Comparison of ENCODE assay signal across 25 mouse cellular contexts in genomic region chr19:55736016-55736415, GRCm38 (mm10). TPM values are rescaled to one million over a fixed set of nuclear protein-coding genes. Genes with fewer than 3 reads are reported as not detected.
DNase-seq lines count a peak whose midpoint lies in the region; ATAC-seq and TF ChIP-seq lines count a peak whose summit lies in the region.
"Had no signal": no experiment of that assay in that cellular context is flagged by ENCODE, and none has a peak within 500 bp of the region (broad histone marks: within the 10 kb centered on the region; RNA-seq: fewer than 3 reads in every experiment).

No protein-coding gene starts in this region.

- no peaks in the 10 kb centered on the region for H3K9me3 ChIP-seq in lung, postnatal 0 days (ENCODE audit: low read length)
- no peaks in the 10 kb centered on the region for H3K9me3 ChIP-seq in ES-Bruce4 (replicated peaks; ENCODE audit: control insufficient read depth, insufficient read depth, low read length, poor library complexity, severe bottlenecking)
- H3K9me3 ChIP-seq: embryonic facial prominence, embryonic 13.5 days; embryonic facial prominence, embryonic 15.5 days; forebrain, embryonic 10.5 days; forebrain, embryonic 12.5 days had no signal

- H3K4me3 ChIP-seq in lung, postnatal 0 days (ENCODE audit: low read depth, low read length), result no peak overlapping the region
- no peak overlapping the region for H3K4me3 ChIP-seq in ES-Bruce4 (ENCODE audit: low read depth, low read length)
- H3K4me3 ChIP-seq: embryonic facial prominence, embryonic 13.5 days; embryonic facial prominence, embryonic 15.5 days; erythroblast, embryonic 14.5 days; forebrain, embryonic 10.5 days; forebrain, embryonic 12.5 days had no signal

- TF ChIP-seq EP300 in lung, postnatal 0 days (IDR thresholded peaks at IDR 0.05), result no peak
- peak; percentile 80; the same call in 1 of the 2 replicates for TF ChIP-seq EP300 in ES-Bruce4 (IDR thresholded peaks at IDR 0.05; ENCODE audit: insufficient read depth, low read depth, low read length)

- intact Hi-C loops in left cerebral cortex, postnatal 36 days (cut with DNase I), result no loop called here

- H3K27me3 ChIP-seq in lung, postnatal 0 days (replicated peaks; ENCODE audit: insufficient read depth, low read length), result no peaks in the 10 kb centered on the region
- H3K27me3 ChIP-seq in ES-Bruce4 (ENCODE audit: control insufficient read depth, insufficient read depth, low read length, poor library complexity, severe bottlenecking), result no peaks in the 10 kb centered on the region
- H3K27me3 ChIP-seq: embryonic facial prominence, embryonic 15.5 days had no signal

- H3K9ac ChIP-seq in lung, postnatal 0 days (replicated peaks; ENCODE audit: low read depth), result no peak overlapping the region
- no peak overlapping the region for H3K9ac ChIP-seq in ES-Bruce4 (ENCODE audit: low read depth, poor library complexity, severe bottlenecking)
- H3K9ac ChIP-seq: embryonic facial prominence, embryonic 13.5 days; embryonic facial prominence, embryonic 15.5 days; forebrain, embryonic 12.5 days had no signal

- no peaks in the 10 kb centered on the region for H3K36me3 ChIP-seq in lung, postnatal 0 days (ENCODE audit: insufficient read depth, low read length)
- H3K36me3 ChIP-seq in ES-Bruce4 (ENCODE audit: control insufficient read depth, insufficient read depth, low read length, poor library complexity, severe bottlenecking), result no peaks in the 10 kb centered on the region
- H3K36me3 ChIP-seq: embryonic facial prominence, embryonic 13.5 days; embryonic facial prominence, embryonic 15.5 days; forebrain, embryonic 10.5 days; forebrain, embryonic 12.5 days had no signal

- H3K4me1 ChIP-seq in lung, postnatal 0 days (ENCODE audit: insufficient read depth, low read depth, low read length), result no peaks in the 10 kb centered on the region
- peaks cover 10% of the 10 kb centered on the region for H3K4me1 ChIP-seq in ES-Bruce4 (ENCODE audit: control insufficient read depth, insufficient read depth, low read length)

- peak; percentile 24 for DNase-seq in lung, postnatal 0 days (ENCODE audit: low spot score)
- no peak for DNase-seq in lung, postnatal 10 days
- peak; percentile 58 for DNase-seq in ES-CJ7 (ENCODE audit: low read depth, low spot score)
- peak; percentile 56 for DNase-seq in ZHBTc4 (ENCODE audit: low read depth, low spot score)
- no peak for DNase-seq in right cerebral cortex, adult 2 months (ENCODE audit: low spot score in 2 of 2)
- DNase-seq in left cerebral cortex, postnatal 36 days (ENCODE audit: low spot score in 2 of 2), result no peak
- no peak for DNase-seq in layer of hippocampus, adult 18-20 months (ENCODE audit: low spot score in 2 of 2)
- DNase-seq: adrenal gland, adult 2 months; adrenal gland, postnatal 10 days; adrenal gland, postnatal 25 days; cerebellum, adult 11 months; cerebellum, adult 18-20 months; cerebellum, adult 8-10 months; cerebellum, adult 9-11 months; cerebellum, postnatal 14 days; cerebellum, postnatal 36 days; embryo, embryonic 11 days had no signal

- no peak for TF ChIP-seq CTCF in lung, postnatal 0 days (IDR thresholded peaks at IDR 0.05)
- no peak for TF ChIP-seq CTCF in ES-Bruce4 (IDR thresholded peaks at IDR 0.05; ENCODE audit: low read depth, low read length)

- no peak for ATAC-seq in lung, postnatal 0 days
- ATAC-seq: forebrain, embryonic 14.5 days; forebrain, embryonic 16.5 days had no signal

- 50% methylated on average over 6 of the region's 6 CpGs for WGBS in lung, postnatal 0 days

- no peak overlapping the region for H3K27ac ChIP-seq in lung, postnatal 0 days (ENCODE audit: low read length)
- H3K27ac ChIP-seq in ES-Bruce4 (ENCODE audit: insufficient read depth, low read length), result peak overlapping the region; percentile 79
- H3K27ac ChIP-seq: embryonic facial prominence, embryonic 13.5 days; embryonic facial prominence, embryonic 15.5 days; forebrain, embryonic 10.5 days; forebrain, embryonic 12.5 days had no signal

- no peak for TF ChIP-seq POLR2A in ES-Bruce4 (IDR thresholded peaks at IDR 0.05; ENCODE audit: insufficient read depth, low read length)

- H3K4me2 ChIP-seq in lung, postnatal 0 days (replicated peaks; ENCODE audit: low read depth, low read length), result no peak overlapping the region
- H3K4me2 ChIP-seq: embryonic facial prominence, embryonic 13.5 days; embryonic facial prominence, embryonic 15.5 days; forebrain, embryonic 12.5 days had no signal

RNA-seq across cellular contexts. Expression of gene Tcf7l2, which starts 5.6 kb away (rescaled TPM):
- polyA plus RNA-seq in lung, postnatal 0 days (2015; fragmentation: Nextera tagmentation; extraction: Ambion mirVana), result 43.9 and 44.4 TPM in 2 replicates
- 23.8 and 29.0 TPM in 2 replicates for polyA plus RNA-seq in ES-Bruce4 (2011; ENCODE audit: insufficient read depth, insufficient read length, low read depth, missing spikeins)
- 10 to 100 TPM in 1 of 2 experiments, 1 to 10 TPM in 1; 8.5 to 10.6 TPM for total RNA-seq in left cerebral cortex, postnatal 36 days (2021)
- 10 to 100 TPM; 10.5 to 13.1 TPM for total RNA-seq in layer of hippocampus, adult 18-20 months (2021)

Comparison
In these comparisons a context has a peak if more than half of its experiments do, and no peak if none do; other contexts are left out.
1. DNase-seq: peak in lung, postnatal 0 days (single experiment), ES-CJ7 (single experiment) and ZHBTc4 (single experiment); none in lung, postnatal 10 days (single experiment), right cerebral cortex, adult 2 months (0 of 2), left cerebral cortex, postnatal 36 days (0 of 2) and layer of hippocampus, adult 18-20 months (0 of 2).